Comparison of ENCODE assay signal across 10 mouse cellular contexts in the genomic region with DNA sequence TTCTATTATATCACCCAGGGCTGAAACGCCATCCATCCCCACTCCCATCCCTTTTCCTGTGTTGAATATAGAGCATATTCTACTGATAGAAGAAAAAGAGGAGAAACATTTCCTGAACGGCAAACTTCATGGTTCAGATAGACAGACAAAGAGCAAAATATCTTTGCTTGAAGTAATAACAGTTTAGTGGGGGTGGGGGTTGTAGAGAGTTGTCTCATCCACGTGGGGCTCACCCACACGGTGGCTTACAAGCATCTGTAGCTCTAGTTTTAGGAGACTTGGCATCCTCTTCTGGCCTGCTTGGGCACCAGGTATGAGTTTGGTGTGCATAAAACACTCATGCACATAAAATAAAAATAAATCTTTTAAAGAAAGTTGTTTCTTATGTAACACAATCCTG. TPM values are rescaled to one million over a fixed set of nuclear protein-coding genes. Genes with fewer than 3 reads are reported as not detected.
DNase-seq lines count a peak whose midpoint lies in the region; ATAC-seq lines count a peak whose summit lies in the region.
"Had no signal": no experiment of that assay in that cellular context is flagged by ENCODE, and none has a peak within 500 bp of the region (broad histone marks: within the 10 kb centered on the region; RNA-seq: fewer than 3 reads in every experiment).

No protein-coding gene starts in this region.

- peak overlapping the region; percentile 81 for H3K4me2 ChIP-seq in limb, embryonic 12.5 days
- peak overlapping the region; percentile 80 for H3K4me2 ChIP-seq in stomach, embryonic 15.5 days

- H3K4me3 ChIP-seq in limb, embryonic 12.5 days (replicated peaks): peak overlapping the region; percentile 89
- H3K4me3 ChIP-seq in stomach, embryonic 15.5 days (replicated peaks): peak overlapping the region; percentile 74

- no peaks in the 10 kb centered on the region; the same call in 1 of the 2 replicates for H3K36me3 ChIP-seq in limb, embryonic 12.5 days
- H3K36me3 ChIP-seq in stomach, embryonic 15.5 days: 0 out of 2 replicates have a peak, but pooled peaks cover 2% of the 10 kb centered on the region

- peak; percentile 12 for DNase-seq in cerebellum, adult 11-12 months
- DNase-seq in cerebellum, postnatal 10 days: no peak
- peak; percentile 13 to 16 for DNase-seq in right cerebral cortex, adult 2 months (ENCODE audit: low spot score in 2 of 2)
- DNase-seq in right cerebral cortex, postnatal 10 days (ENCODE audit: low spot score in 2 of 2): no peak
- no peak for DNase-seq in spleen, postnatal 14 days (ENCODE audit: low spot score in 2 of 2)
- DNase-seq: cerebellum, postnatal 14 days; left cerebral cortex, postnatal 4 days had no signal

- peaks cover 47% of the 10 kb centered on the region for H3K4me1 ChIP-seq in limb, embryonic 12.5 days (replicated peaks)
- H3K4me1 ChIP-seq in stomach, embryonic 15.5 days: peaks cover 26% of the 10 kb centered on the region

- 42% methylated on average over 4 of the region's 4 CpGs for WGBS in limb, embryonic 12.5 days
- WGBS in stomach, embryonic 15.5 days: 29% methylated on average over 4 of the region's 4 CpGs

- no peak for ATAC-seq in limb, embryonic 12.5 days (ENCODE audit: insufficient number of reproducible peaks, insufficient read depth, low FRiP score, low TSS enrichment, low read depth)
- no peak for ATAC-seq in stomach, embryonic 15.5 days (ENCODE audit: insufficient read depth, low FRiP score, low read depth)
- no peak for ATAC-seq in inflammation-experienced regulatory T-cells, adult 6 months

- no peaks in the 10 kb centered on the region for H3K9me3 ChIP-seq in limb, embryonic 12.5 days
- H3K9me3 ChIP-seq in stomach, embryonic 15.5 days: no peaks in the 10 kb centered on the region

- H3K27me3 ChIP-seq in limb, embryonic 12.5 days: no peaks in the 10 kb centered on the region
- no peaks in the 10 kb centered on the region for H3K27me3 ChIP-seq in stomach, embryonic 15.5 days (replicated peaks)

- H3K27ac ChIP-seq in limb, embryonic 12.5 days: peak overlapping the region; percentile 66; the same call in 1 of the 2 replicates
- peak overlapping the region; percentile 75; the same call in 1 of the 2 replicates for H3K27ac ChIP-seq in stomach, embryonic 15.5 days

- H3K9ac ChIP-seq in limb, embryonic 12.5 days (replicated peaks): no peak overlapping the region; the same call in 1 of the 2 replicates
- no peak overlapping the region for H3K9ac ChIP-seq in stomach, embryonic 15.5 days

RNA-seq across cellular contexts. Expression of a gene that starts 0.6 kb away (rescaled TPM):
- 3,675 and 3,954 TPM in 2 replicates for polyA plus RNA-seq in limb, embryonic 12.5 days (2016; fragmentation: Nextera tagmentation; extraction: Ambion mirVana)
- polyA plus RNA-seq in stomach, embryonic 15.5 days (2015; fragmentation: Nextera tagmentation; extraction: Ambion mirVana): 1,706 and 1,913 TPM in 2 replicates
- 1,000 to 10,000 TPM; 4,108 to 4,357 (median 4,244) TPM for polyA plus RNA-seq in inflammation-experienced regulatory T-cells, adult 6 months (2017; shearing (Covaris generic))

RNA-seq across cellular contexts. Expression of a gene that starts 59.4 kb away (rescaled TPM):
- 41.6 and 55.1 TPM in 2 replicates for polyA plus RNA-seq in limb, embryonic 12.5 days (2016; fragmentation: Nextera tagmentation; extraction: Ambion mirVana)
- polyA plus RNA-seq in stomach, embryonic 15.5 days (2015; fragmentation: Nextera tagmentation; extraction: Ambion mirVana): 46.2 and 50.7 TPM in 2 replicates
- polyA plus RNA-seq in inflammation-experienced regulatory T-cells, adult 6 months (2017; shearing (Covaris generic)): 10 to 100 TPM in 2 of 3 experiments, 1 to 10 TPM in 1; 9.1 to 12.5 (median 10.3) TPM

Comparison
In these comparisons a context has a peak if more than half of its experiments do, and no peak if none do; other contexts are left out.
1. DNase-seq: peak in cerebellum, adult 11-12 months (single experiment) and right cerebral cortex, adult 2 months (2 of 2); none in cerebellum, postnatal 10 days (0 of 2), right cerebral cortex, postnatal 10 days (0 of 2) and spleen, postnatal 14 days (0 of 2).